Mouse (Mus musculus) stomach, embryonic 16.5 days (tissue): ENCODE measurements around the gene Fsip1. TPM values are rescaled to one million over a fixed set of nuclear protein-coding genes. Genes with fewer than 3 reads are reported as not detected.

Source experiments
- ATAC-seq: fragments of 200-750 bp; cut with Nextera tagmentation; 2 replicates; pipeline ENCODE4 v1.8.0; 2017; ENCODE audit warnings: moderate number of reproducible peaks, moderate TSS enrichment; ENCODE audit not compliant: insufficient read depth, low FRiP score
- H3K27ac ChIP-seq: fragments of 300-500 bp; sonication (generic); 2 replicates; pipeline ENCODE4 v1.5.1; 2014; ENCODE audit warnings: low read length
- H3K27me3 ChIP-seq: fragments of 300-500 bp; sonication (generic); 2 replicates; pipeline ENCODE4 v1.6.1; 2014; ENCODE audit warnings: low read length, control low read depth, mixed read lengths; ENCODE audit not compliant: control insufficient read depth, insufficient read depth
- H3K36me3 ChIP-seq: fragments of 300-500 bp; sonication (generic); 2 replicates; pipeline ENCODE4 v1.6.1; 2014; ENCODE audit warnings: low read length; ENCODE audit not compliant: control insufficient read depth, insufficient read depth
- H3K4me1 ChIP-seq: fragments of 300-500 bp; sonication (generic); 2 replicates; pipeline ENCODE4 v1.6.1; 2014; ENCODE audit warnings: low read length, control low read depth, mixed read lengths; ENCODE audit not compliant: control insufficient read depth, insufficient read depth
- H3K4me2 ChIP-seq: fragments of 300-500 bp; sonication (generic); 2 replicates; pipeline ENCODE4 v1.6.1; 2014; ENCODE audit warnings: low read depth, low read length, mixed read lengths
- H3K4me3 ChIP-seq: fragments of 300-500 bp; sonication (generic); replicated peaks from 2 replicates; pipeline ENCODE4 v1.5.1; 2014; ENCODE audit warnings: mild to moderate bottlenecking, low read length
- H3K9ac ChIP-seq: fragments of 300-500 bp; sonication (generic); 2 replicates; pipeline ENCODE4 v1.6.1; 2014; ENCODE audit warnings: low read length
- H3K9me3 ChIP-seq: fragments of 300-500 bp; sonication (generic); replicated peaks from 2 replicates; pipeline ENCODE4 v1.6.1; 2016; ENCODE audit warnings: low read length, control low read depth; ENCODE audit not compliant: control insufficient read depth
- WGBS: fragments of 180-500 bp; shearing (Covaris S2); extraction: QIAGEN DNeasy Blood & Tissue Kit; methylation state at CpG from one replicate; pipeline ENCODE4 v1.1.7; 2014; 5-methylcytosine and 5-hydroxymethylcytosine counted together
- polyA plus RNA-seq: library from polyadenylated mRNA; unstranded; fragments of >200 nt; fragmentation: Nextera tagmentation; extraction: Ambion mirVana; gene quantifications from 2 replicates; pipeline ENCODE4 v1.2.1, GENCODE M21; 2015

The Fsip1 gene
- polyA plus RNA-seq, 1 experiment from 2014 or later, result 0.31 TPM

DNA sequence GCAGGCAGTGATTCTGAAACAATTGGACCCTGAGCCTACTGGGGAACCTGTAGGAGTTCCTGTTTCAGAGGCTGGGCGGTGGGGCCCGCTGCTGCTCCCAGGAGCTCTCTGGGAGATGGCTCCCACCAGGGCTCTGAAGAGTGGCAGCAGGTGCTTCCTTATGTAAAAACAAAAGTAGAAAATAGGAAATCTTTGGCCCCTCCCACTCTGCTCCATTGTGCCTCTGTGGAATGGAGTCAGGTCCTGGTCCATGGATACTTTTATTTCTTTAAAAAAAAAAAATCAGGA is 7.1 kb upstream of the Fsip1 start:
- H3K4me3 ChIP-seq, result no peak overlapping the region
- no peaks in the 10 kb centered on the region; the same call in 1 of the 2 replicates for H3K27me3 ChIP-seq
- no peak overlapping the region for H3K4me2 ChIP-seq
- H3K4me1 ChIP-seq, result no peaks in the 10 kb centered on the region
- no peak overlapping the region for H3K27ac ChIP-seq
- no peak overlapping the region for H3K9ac ChIP-seq
- whole genome bisulfite sequencing, result 52% methylated on average over 2 of the region's 2 CpGs
- ATAC-seq, result no peak
- no peaks in the 10 kb centered on the region for H3K36me3 ChIP-seq
- no peaks in the 10 kb centered on the region for H3K9me3 ChIP-seq

DNA sequence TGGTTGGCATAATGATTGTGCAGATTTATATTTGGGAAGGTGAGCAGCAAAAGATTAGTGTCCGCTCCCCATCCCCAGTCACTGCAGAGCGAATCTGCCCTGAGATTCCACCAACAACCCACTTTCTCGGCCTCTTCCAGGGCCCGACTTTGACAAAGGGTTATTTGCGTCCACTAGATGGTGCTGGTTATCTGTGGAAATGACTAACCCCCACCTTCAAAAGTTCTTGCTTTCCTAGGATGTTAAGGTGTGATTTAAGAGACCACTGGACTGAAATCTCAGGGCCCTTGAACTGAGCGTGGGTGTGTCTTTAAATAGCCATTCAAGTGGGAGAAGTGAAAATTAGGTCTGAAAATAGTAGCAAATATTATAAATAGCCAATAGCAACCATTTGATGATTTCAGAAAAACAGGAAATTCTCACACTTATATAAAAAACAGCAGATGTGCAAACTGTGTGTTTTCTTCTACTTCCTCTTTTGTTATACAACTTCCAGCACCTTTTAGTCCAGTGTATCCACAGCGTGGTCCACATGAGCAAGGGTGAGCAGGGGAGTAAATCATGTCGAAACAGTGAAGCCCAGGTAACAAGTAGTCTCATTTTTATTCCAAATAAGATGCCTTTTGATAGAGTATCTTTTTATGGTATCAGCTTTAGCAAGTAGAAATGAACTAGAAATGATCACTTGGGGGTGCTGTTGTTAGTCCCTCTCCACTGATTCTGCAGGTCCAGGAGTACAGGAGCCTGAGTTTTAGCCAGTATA is 6.6 kb upstream of the Fsip1 start:
- Histone ChIP-seq H3K4me2 (no peak overlapping the region), H3K27me3 (no peaks in the 10 kb centered on the region; the same call in 1 of the 2 replicates), H3K9me3 (no peaks in the 10 kb centered on the region), H3K9ac (peak overlapping the region; percentile 9; the same call in 1 of the 2 replicates), H3K27ac (no peak overlapping the region), H3K4me3 (no peak overlapping the region), H3K36me3 (no peaks in the 10 kb centered on the region), H3K4me1 (no peaks in the 10 kb centered on the region)
- no peak for ATAC-seq
- 18% methylated on average over 8 of the region's 8 CpGs for WGBS

DNA sequence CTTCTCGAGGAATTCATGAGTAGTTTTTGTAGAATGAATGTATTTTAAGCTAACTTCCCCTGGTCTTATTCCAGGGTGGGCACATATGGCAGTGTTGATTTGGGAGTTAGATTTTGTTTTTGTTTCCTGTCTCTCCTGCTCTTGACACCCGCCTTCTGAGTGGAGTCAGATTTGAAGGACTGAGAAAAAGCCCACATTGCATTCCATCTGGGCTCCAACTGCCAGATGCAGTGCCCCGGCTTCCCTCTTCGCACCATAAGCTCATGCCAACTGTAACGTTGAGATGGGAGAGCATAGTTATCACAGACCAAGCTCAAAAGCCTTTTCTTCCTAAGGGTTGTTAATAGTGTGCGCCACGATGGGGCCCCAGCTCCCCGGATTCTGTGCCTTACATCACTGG is 5.9 kb upstream of the Fsip1 start:
- Histone ChIP-seq H3K27ac (no peak overlapping the region), H3K9me3 (no peaks in the 10 kb centered on the region), H3K4me2 (no peak overlapping the region), H3K36me3 (no peaks in the 10 kb centered on the region), H3K9ac (peak overlapping the region; percentile 9; the same call in 1 of the 2 replicates), H3K4me3 (no peak overlapping the region), H3K27me3 (no peaks in the 10 kb centered on the region; the same call in 1 of the 2 replicates), H3K4me1 (no peaks in the 10 kb centered on the region)
- ATAC-seq, result no peak
- 49% methylated on average over 8 of the region's 8 CpGs for WGBS

DNA sequence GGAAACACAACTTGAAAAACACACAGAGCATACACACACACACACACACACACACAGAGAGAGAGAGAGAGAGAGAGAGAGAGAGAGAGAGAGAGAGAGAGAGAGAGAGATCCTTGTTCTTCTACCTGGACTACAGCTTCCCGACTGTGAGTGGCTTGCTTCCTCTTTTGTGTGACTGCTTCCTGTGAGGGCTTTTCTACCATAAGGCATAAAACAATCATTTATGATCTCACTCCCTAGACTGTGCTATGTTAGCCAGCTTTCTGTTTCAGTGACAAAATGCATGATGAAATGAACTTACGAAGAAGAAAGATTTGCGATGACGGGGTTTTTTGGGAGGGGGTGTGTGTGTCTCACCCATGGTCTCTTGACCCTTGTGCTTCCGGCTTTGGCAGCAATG is 3.0 kb upstream of the Fsip1 start:
- Histone ChIP-seq H3K27me3 (no peaks in the 10 kb centered on the region), H3K4me2 (no peak overlapping the region), H3K9me3 (no peaks in the 10 kb centered on the region), H3K4me3 (no peak overlapping the region), H3K9ac (no peak overlapping the region), H3K36me3 (no peaks in the 10 kb centered on the region), H3K27ac (no peak overlapping the region), H3K4me1 (no peaks in the 10 kb centered on the region; the same call in none of the 2 replicates)
- 73% methylated on average over 5 of the region's 5 CpGs for WGBS
- no peak for ATAC-seq

DNA sequence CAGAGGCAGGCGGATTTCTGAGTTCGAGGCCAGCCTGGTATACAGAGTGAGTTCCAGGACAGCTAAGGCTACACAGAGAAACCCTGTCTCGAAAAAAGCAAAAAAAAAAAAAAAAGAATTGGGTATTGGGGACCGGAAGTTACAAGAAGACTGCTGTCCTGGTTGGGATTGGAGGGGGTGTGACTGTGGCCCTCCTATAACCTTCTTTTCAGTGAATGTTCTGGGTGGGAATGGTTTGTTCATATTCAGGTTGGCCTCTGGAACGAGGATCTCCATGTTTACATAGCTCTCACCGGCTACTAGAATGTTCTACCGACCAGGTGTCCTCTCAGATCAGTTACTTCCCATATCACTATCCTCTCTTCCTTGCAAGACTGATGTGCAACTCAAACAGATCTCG is 328 bp upstream of the Fsip1 start:
- no peak overlapping the region for H3K9ac ChIP-seq
- no peak overlapping the region for H3K27ac ChIP-seq
- H3K27me3 ChIP-seq, result no peaks in the 10 kb centered on the region
- WGBS, result 68% methylated on average over 8 of the region's 8 CpGs
- H3K4me2 ChIP-seq, result peak overlapping the region; percentile 69
- H3K9me3 ChIP-seq, result no peaks in the 10 kb centered on the region
- no peaks in the 10 kb centered on the region; the same call in none of the 2 replicates for H3K4me1 ChIP-seq
- ATAC-seq, result no peak
- peak overlapping the region; percentile 50 for H3K4me3 ChIP-seq
- no peaks in the 10 kb centered on the region for H3K36me3 ChIP-seq

DNA sequence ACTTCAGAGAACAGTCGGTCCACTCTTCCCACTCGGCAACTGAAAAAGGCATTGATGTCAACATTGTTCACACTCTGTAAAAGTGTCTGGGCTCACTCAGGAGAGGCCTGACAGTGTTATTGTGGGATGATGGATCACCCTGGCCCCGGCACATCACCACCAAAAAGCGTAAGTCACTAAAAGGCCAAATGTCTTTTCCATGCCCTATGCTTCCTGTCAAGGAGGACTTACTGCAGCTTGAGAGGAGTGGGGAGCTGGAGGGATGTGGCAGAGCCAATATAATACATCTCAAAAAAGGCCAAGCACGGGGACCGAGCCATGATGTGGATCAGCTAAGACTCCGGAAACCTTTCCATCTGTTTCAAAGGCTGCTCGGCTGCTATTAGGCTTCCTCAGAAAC is 2.2 kb downstream of the Fsip1 start:
- no peaks in the 10 kb centered on the region for H3K27me3 ChIP-seq
- ATAC-seq, result no peak
- no peak overlapping the region for H3K4me3 ChIP-seq
- no peaks in the 10 kb centered on the region; the same call in none of the 2 replicates for H3K4me1 ChIP-seq
- no peak overlapping the region for H3K9ac ChIP-seq
- H3K27ac ChIP-seq, result no peak overlapping the region
- H3K36me3 ChIP-seq, result no peaks in the 10 kb centered on the region
- H3K9me3 ChIP-seq, result no peaks in the 10 kb centered on the region
- 36% methylated on average over 8 of the region's 8 CpGs for WGBS
- H3K4me2 ChIP-seq, result no peak overlapping the region

DNA sequence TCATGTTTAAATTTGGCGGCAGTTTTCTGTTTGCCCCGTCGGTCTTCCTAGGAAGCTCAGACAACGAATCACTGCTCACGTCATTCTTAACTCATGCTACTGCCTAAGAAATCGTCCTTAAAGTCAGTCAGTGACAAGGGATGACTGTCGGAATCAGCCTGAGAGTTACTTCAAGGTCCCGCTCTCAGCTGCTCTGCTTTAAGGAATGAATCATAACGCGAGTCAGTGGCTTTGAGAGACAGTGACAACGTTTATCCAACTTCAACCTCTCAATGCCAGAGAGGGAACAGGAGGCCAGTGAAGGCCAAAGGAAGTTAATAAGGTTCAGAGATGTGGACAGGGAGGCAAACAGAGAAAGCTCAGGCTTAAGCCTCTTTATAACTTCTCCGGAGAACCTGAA is 7.8 kb downstream of the Fsip1 start:
- no peak overlapping the region for H3K27ac ChIP-seq
- no peaks in the 10 kb centered on the region for H3K27me3 ChIP-seq
- H3K36me3 ChIP-seq, result no peaks in the 10 kb centered on the region
- no peaks in the 10 kb centered on the region for H3K9me3 ChIP-seq
- H3K4me1 ChIP-seq, result no peaks in the 10 kb centered on the region
- H3K4me3 ChIP-seq, result no peak overlapping the region
- 65% methylated on average over 12 of the region's 12 CpGs for WGBS
- no peak for ATAC-seq
- no peak overlapping the region for H3K4me2 ChIP-seq
- H3K9ac ChIP-seq, result no peak overlapping the region

DNA sequence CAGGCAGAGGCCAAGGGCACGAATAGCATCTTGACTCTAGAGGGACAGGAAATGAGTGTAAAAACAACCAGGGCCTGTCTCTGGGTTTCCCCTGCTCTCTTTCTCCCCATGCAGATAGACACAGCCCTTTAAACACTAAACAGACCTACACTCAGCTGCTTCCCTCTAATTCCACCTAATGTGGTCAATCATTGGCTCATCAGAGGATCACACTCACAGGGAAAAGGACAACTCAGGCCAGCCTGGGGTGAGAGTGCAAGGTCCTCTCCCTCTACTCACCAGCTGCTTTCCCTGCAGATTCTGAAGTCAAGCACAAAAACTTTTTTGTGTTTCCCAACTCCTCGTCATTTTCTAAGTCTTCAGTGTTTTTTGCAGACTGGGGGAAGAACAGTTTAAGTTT is 8.8 kb downstream of the Fsip1 start:
- ATAC-seq, result no peak
- Histone ChIP-seq H3K27ac (no peak overlapping the region), H3K4me3 (no peak overlapping the region), H3K9ac (no peak overlapping the region), H3K9me3 (no peaks in the 10 kb centered on the region), H3K4me1 (no peaks in the 10 kb centered on the region), H3K4me2 (no peak overlapping the region), H3K27me3 (no peaks in the 10 kb centered on the region), H3K36me3 (no peaks in the 10 kb centered on the region)
- WGBS, result 36% methylated on average over 2 of the region's 2 CpGs

DNA sequence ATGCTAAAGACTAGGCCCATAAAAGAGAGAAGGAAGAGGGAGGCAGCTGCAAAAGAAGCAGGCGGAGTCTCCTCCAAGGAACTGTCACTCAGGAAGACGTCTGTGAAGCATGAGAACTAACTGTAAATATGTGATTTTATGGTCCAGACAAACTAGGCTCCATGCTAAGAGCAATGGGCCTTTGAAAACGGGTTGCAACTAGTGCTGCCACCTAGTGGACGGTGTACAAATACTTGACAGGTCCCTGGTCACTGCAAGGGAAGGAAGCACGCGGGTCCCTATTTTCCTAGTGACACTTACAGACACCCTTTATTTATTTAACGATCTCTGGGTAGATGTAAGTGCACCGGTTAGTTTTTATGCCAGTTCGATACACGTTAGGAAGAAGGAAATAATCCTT is 10.9 kb downstream of the Fsip1 start:
- Histone ChIP-seq H3K27ac (no peak overlapping the region), H3K9ac (no peak overlapping the region), H3K4me3 (no peak overlapping the region), H3K36me3 (no peaks in the 10 kb centered on the region), H3K9me3 (no peaks in the 10 kb centered on the region), H3K4me1 (no peaks in the 10 kb centered on the region), H3K27me3 (no peaks in the 10 kb centered on the region), H3K4me2 (no peak overlapping the region)
- no peak for ATAC-seq
- WGBS, result 10% methylated on average over 10 of the region's 10 CpGs
